Mouse (Mus musculus) lung, postnatal 0 days (tissue): Measurements from ENCODE around the gene Sspo.

Source experiments
- CTCF ChIP-seq: IDR thresholded peaks from 2 replicates; pipeline ENCODE4 v1.5.1; 2016; ENCODE audit warnings: antibody characterized with exemption, mild to moderate bottlenecking
- EP300 ChIP-seq: IDR thresholded peaks from 2 replicates; pipeline ENCODE4 v1.6.1; 2016; ENCODE audit warnings: antibody characterized with exemption, mild to moderate bottlenecking, control low read depth

DNA sequence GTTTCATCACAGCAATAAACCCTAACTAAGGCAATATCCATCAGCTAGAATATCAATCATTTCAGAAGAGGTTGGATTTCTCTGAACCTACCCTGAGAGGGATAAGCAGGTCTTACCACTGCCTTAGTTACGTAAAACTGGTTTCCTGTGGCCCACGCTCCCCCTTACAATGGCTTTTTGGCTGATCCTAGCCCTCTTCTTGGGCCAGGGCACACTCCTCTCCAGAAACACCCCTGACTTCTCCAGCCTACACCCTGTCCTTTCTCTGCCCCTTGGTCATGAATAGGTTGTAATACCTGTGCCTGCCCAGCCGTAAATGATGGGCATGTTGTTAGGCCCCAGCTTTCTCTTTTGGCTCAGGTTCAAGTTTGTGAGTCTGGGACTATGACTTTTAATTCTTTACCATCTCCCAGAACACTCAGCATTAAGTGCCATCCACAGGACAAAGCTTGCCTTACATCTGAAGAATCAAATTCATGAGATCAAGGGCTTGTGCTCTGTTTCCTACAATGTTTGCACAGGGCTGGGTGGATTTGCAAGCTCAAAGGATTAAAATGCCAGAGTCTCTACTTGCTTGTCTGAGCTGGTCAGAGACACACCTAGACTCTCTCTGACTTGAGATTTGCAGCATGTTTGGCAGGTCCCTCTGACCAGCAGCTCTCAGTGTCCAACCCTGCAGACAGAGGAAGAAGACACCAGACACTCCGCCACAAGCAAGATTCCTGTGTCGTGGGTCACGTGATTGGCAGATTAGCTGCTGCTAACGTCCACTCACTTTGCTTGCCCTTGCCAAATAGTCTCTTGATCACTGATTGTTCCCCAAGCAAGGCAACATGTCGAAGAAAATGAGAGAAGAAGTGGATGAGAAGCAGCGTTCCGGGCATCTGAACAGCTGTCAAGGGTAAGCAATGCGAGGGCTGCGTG, 14.9 kb upstream of the Sspo start:
- TF ChIP-seq EP300 (no peak), CTCF (no peak)
